Mouse (Mus musculus) MEL-GATA-1-ER (cell line): ENCODE results near the gene Lyst.
"Not testable (repeated sequence)": the region's sequence is repeated elsewhere in the genome, so short reads cannot be mapped to it uniquely, and the experiment has no call there.

ENCODE experiments used
- DNase-seq: peaks from one replicate; pipeline ENCODE4 v3.0.0-alpha.2; 2012; ENCODE audit warnings: low read depth; ENCODE audit errors: extremely low read depth

Lyst gene

GRCm38 (mm10) chr13:13780271-13780670 lies 190.1 kb downstream of the Lyst start:
- DNase-seq = no peak

GRCm38 (mm10) chr13:13781026-13781425 lies 190.8 kb downstream of the Lyst start:
- DNase-seq = no peak

GRCm38 (mm10) chr13:13783296-13783695 lies 193.1 kb downstream of the Lyst start:
- DNase-seq = no peak

GRCm38 (mm10) chr13:13783894-13784419 lies 193.8 kb downstream of the Lyst start, which contains the start of gene Gng4:
TSS of gene Gng4 (plus strand) at chr13:13784059.
- no peak for DNase-seq

GRCm38 (mm10) chr13:13784420-13784936 lies 194.3 kb downstream of the Lyst start:
- no peak for DNase-seq

- DNase-seq = no peak
Measured at GRCm38 (mm10) chr13:13784981-13785783, 195.0 kb downstream of the Lyst start.

- no peak for DNase-seq
Measured at GRCm38 (mm10) chr13:13786971-13787370, 196.8 kb downstream of the Lyst start.

GRCm38 (mm10) chr13:13788070-13788469 lies 197.9 kb downstream of the Lyst start:
- DNase-seq = no peak

- no peak for DNase-seq
Measured at GRCm38 (mm10) chr13:13791981-13792380, 201.8 kb downstream of the Lyst start.

GRCm38 (mm10) chr13:13795166-13795832 lies 205.1 kb downstream of the Lyst start:
- peak; percentile 92 for DNase-seq

- peak; percentile 33 for DNase-seq
Measured at GRCm38 (mm10) chr13:13796082-13796481, 205.9 kb downstream of the Lyst start.

- not testable (repeated sequence) for DNase-seq
Measured at GRCm38 (mm10) chr13:13797816-13798215, 207.6 kb downstream of the Lyst start.

- DNase-seq = no peak
Measured at GRCm38 (mm10) chr13:13798775-13799174, 208.6 kb downstream of the Lyst start.

- no peak for DNase-seq
Measured at GRCm38 (mm10) chr13:13808337-13809132, 218.3 kb downstream of the Lyst start.

GRCm38 (mm10) chr13:13810885-13811284 lies 220.7 kb downstream of the Lyst start:
- DNase-seq = no peak

- DNase-seq = no peak
Measured at GRCm38 (mm10) chr13:13818696-13819095, 228.5 kb downstream of the Lyst start.

- DNase-seq = no peak
Measured at GRCm38 (mm10) chr13:13820234-13821123, 230.3 kb downstream of the Lyst start.

GRCm38 (mm10) chr13:13824946-13825345 lies 234.7 kb downstream of the Lyst start:
- DNase-seq = no peak

GRCm38 (mm10) chr13:13826533-13826932 lies 236.3 kb downstream of the Lyst start:
- no peak for DNase-seq

- DNase-seq = no peak
Measured at GRCm38 (mm10) chr13:13828125-13828524, 237.9 kb downstream of the Lyst start.
